Mouse (Mus musculus) hindbrain, embryonic 13.5 days (tissue): Measurements from ENCODE around the gene Csde1. TPM values are rescaled to one million over a fixed set of nuclear protein-coding genes. Genes with fewer than 3 reads are reported as not detected.
A peak's percentile ranks its signal among the peaks of the same experiment; 100 is the strongest.

Source experiments
- ATAC-seq: fragments of 200-750 bp; cut with Nextera tagmentation; 2 replicates; pipeline ENCODE4 v1.8.0; 2017; ENCODE audit warnings: moderate TSS enrichment; ENCODE audit not compliant: low FRiP score
- H3K27ac ChIP-seq: fragments of 300-500 bp; sonication (generic); 2 replicates; pipeline ENCODE4 v1.5.1; 2015; ENCODE audit warnings: inconsistent platforms, mild to moderate bottlenecking, moderate library complexity
- H3K27me3 ChIP-seq: fragments of 300-500 bp; sonication (generic); 2 replicates; pipeline ENCODE4 v1.6.1; 2015; ENCODE audit warnings: mild to moderate bottlenecking, inconsistent platforms
- H3K36me3 ChIP-seq: fragments of 300-500 bp; sonication (generic); 2 replicates; pipeline ENCODE4 v1.6.1; 2015; ENCODE audit warnings: mild to moderate bottlenecking, inconsistent platforms
- H3K4me1 ChIP-seq: fragments of 300-500 bp; sonication (generic); replicated peaks from 2 replicates; pipeline ENCODE4 v1.6.1; 2015; ENCODE audit warnings: inconsistent platforms
- H3K4me2 ChIP-seq: fragments of 300-500 bp; sonication (generic); 2 replicates; pipeline ENCODE4 v1.6.1; 2015; ENCODE audit warnings: inconsistent platforms, mild to moderate bottlenecking, moderate library complexity
- H3K4me3 ChIP-seq: fragments of 300-500 bp; sonication (generic); 2 replicates; pipeline ENCODE4 v1.5.1; 2015; ENCODE audit warnings: mild to moderate bottlenecking, inconsistent platforms
- H3K9ac ChIP-seq: fragments of 300-500 bp; sonication (generic); 2 replicates; pipeline ENCODE4 v1.6.1; 2015; ENCODE audit warnings: mild to moderate bottlenecking, inconsistent platforms
- H3K9me3 ChIP-seq: fragments of 300-500 bp; sonication (generic); 2 replicates; pipeline ENCODE4 v1.6.1; 2016; ENCODE audit warnings: inconsistent platforms
- WGBS: fragments of 180-500 bp; shearing (Covaris S2); methylation state at CpG from one replicate; pipeline ENCODE4 v1.1.7; 2015; 5-methylcytosine and 5-hydroxymethylcytosine counted together
- polyA plus RNA-seq: library from polyadenylated mRNA; unstranded; fragments of >200 nt; fragmentation: Nextera tagmentation; extraction: Ambion mirVana; gene quantifications from 2 replicates; pipeline ENCODE4 v1.2.1, GENCODE M21; 2015

The Csde1 gene
- 448 and 460 TPM in 2 replicates for polyA plus RNA-seq

- Histone ChIP-seq H3K4me2 (peak within 1 kb of the TSS; percentile 74), H3K27me3 (no peaks in the 10 kb centered on the region), H3K36me3 (no peaks in the 10 kb centered on the region), H3K4me3 (peak within 1 kb of the TSS; percentile 85), H3K4me1 (peaks cover 14% of the 10 kb centered on the region), H3K9ac (peak within 1 kb of the TSS; percentile 96), H3K27ac (peak within 1 kb of the TSS; percentile 98), H3K9me3 (no peaks in the 10 kb centered on the region)
- under 1% methylated on average over 55 of the region's 55 CpGs for WGBS
- ATAC-seq = peak; percentile 96
Observed at GRCm38 (mm10) chr3:103020249-103020942, at the start of gene Csde1. Csde1 (plus strand) TSS chr3:103020426.

GRCm38 (mm10) chr3:102970508-102970907, 49.7 kb upstream of the Csde1 start:
- ATAC-seq = no peak
- H3K27ac ChIP-seq = no peak overlapping the region
- no peak overlapping the region for H3K4me2 ChIP-seq
- peaks cover 5% of the 10 kb centered on the region for H3K4me1 ChIP-seq
- H3K9ac ChIP-seq = no peak overlapping the region
- H3K27me3 ChIP-seq = no peaks in the 10 kb centered on the region
- WGBS = 85% methylated on average over 3 of the region's 3 CpGs
- no peaks in the 10 kb centered on the region for H3K9me3 ChIP-seq
- H3K36me3 ChIP-seq = no peaks in the 10 kb centered on the region
- no peak overlapping the region for H3K4me3 ChIP-seq

GRCm38 (mm10) chr3:102976906-102977305, 43.3 kb upstream of the Csde1 start:
- Histone ChIP-seq H3K4me3 (no peak overlapping the region), H3K4me1 (peaks cover 8% of the 10 kb centered on the region), H3K27ac (no peak overlapping the region), H3K27me3 (no peaks in the 10 kb centered on the region), H3K36me3 (no peaks in the 10 kb centered on the region), H3K9ac (no peak overlapping the region), H3K4me2 (no peak overlapping the region), H3K9me3 (no peaks in the 10 kb centered on the region)
- WGBS = 86% methylated on average over 4 of the region's 4 CpGs
- no peak for ATAC-seq

GRCm38 (mm10) chr3:102979550-102980348, 40.5 kb upstream of the Csde1 start:
- Histone ChIP-seq H3K9ac (peak overlapping the region; percentile 62), H3K4me3 (peak overlapping the region; percentile 25), H3K9me3 (no peaks in the 10 kb centered on the region), H3K27ac (peak overlapping the region; percentile 90), H3K4me2 (peak overlapping the region; percentile 51), H3K36me3 (no peaks in the 10 kb centered on the region), H3K4me1 (peaks cover 8% of the 10 kb centered on the region), H3K27me3 (no peaks in the 10 kb centered on the region)
- WGBS = 15% methylated on average over 10 of the region's 10 CpGs
- ATAC-seq = peak; percentile 98

- no peak for ATAC-seq
- Histone ChIP-seq H3K9me3 (no peaks in the 10 kb centered on the region), H3K36me3 (no peaks in the 10 kb centered on the region), H3K4me1 (peaks cover 8% of the 10 kb centered on the region), H3K4me3 (peak overlapping the region; percentile 25), H3K27me3 (no peaks in the 10 kb centered on the region), H3K9ac (peak overlapping the region; percentile 62; the same call in 1 of the 2 replicates), H3K4me2 (peak overlapping the region; percentile 51), H3K27ac (peak overlapping the region; percentile 90)
- WGBS = 24% methylated on average over 3 of the region's 3 CpGs
Observed at GRCm38 (mm10) chr3:102980349-102980736, 39.9 kb upstream of the Csde1 start.

GRCm38 (mm10) chr3:102991041-102991440, 29.2 kb upstream of the Csde1 start:
- H3K4me1 ChIP-seq = peaks cover under 1% of the 10 kb centered on the region; the same call in 1 of the 2 replicates
- no peaks in the 10 kb centered on the region for H3K36me3 ChIP-seq
- H3K9me3 ChIP-seq = no peaks in the 10 kb centered on the region
- no peak overlapping the region for H3K27ac ChIP-seq
- no peak overlapping the region for H3K4me2 ChIP-seq
- H3K4me3 ChIP-seq = no peak overlapping the region
- H3K9ac ChIP-seq = no peak overlapping the region
- H3K27me3 ChIP-seq = no peaks in the 10 kb centered on the region
- no peak for ATAC-seq
- WGBS = 78% methylated on average over 8 of the region's 8 CpGs

- H3K9ac ChIP-seq = no peak overlapping the region
- H3K9me3 ChIP-seq = no peaks in the 10 kb centered on the region
- 0 out of 2 replicates have a peak, but pooled peaks cover 6% of the 10 kb centered on the region for H3K36me3 ChIP-seq
- H3K4me3 ChIP-seq = no peak overlapping the region
- 46% methylated on average over 3 of the region's 3 CpGs for WGBS
- ATAC-seq = no peak
- no peaks in the 10 kb centered on the region for H3K27me3 ChIP-seq
- H3K4me1 ChIP-seq = peaks cover 18% of the 10 kb centered on the region
- no peak overlapping the region for H3K4me2 ChIP-seq
- no peak overlapping the region for H3K27ac ChIP-seq
Observed at GRCm38 (mm10) chr3:102992936-102993335, 27.3 kb upstream of the Csde1 start.

GRCm38 (mm10) chr3:102995233-102995604, 25.0 kb upstream of the Csde1 start:
- Histone ChIP-seq H3K27ac (peak overlapping the region; percentile 94), H3K4me1 (peaks cover 18% of the 10 kb centered on the region), H3K9me3 (0 out of 2 replicates have a peak, but pooled peaks cover 4% of the 10 kb centered on the region), H3K27me3 (no peaks in the 10 kb centered on the region), H3K4me2 (peak overlapping the region; percentile 64), H3K9ac (peak overlapping the region; percentile 89), H3K4me3 (peak overlapping the region; percentile 76), H3K36me3 (peaks cover 29% of the 10 kb centered on the region)
- 54% methylated on average over 7 of the region's 7 CpGs for whole genome bisulfite sequencing
- peak; percentile 31; the same call in 1 of the 2 replicates for ATAC-seq

- H3K27ac ChIP-seq = peak within 1 kb of the TSS; percentile 94
- H3K9ac ChIP-seq = peak within 1 kb of the TSS; percentile 89
- WGBS = under 1% methylated on average over 57 of the region's 60 CpGs
- no peaks in the 10 kb centered on the region for H3K27me3 ChIP-seq
- peak within 1 kb of the TSS; percentile 76 for H3K4me3 ChIP-seq
- H3K9me3 ChIP-seq = 0 out of 2 replicates have a peak, but pooled peaks cover 4% of the 10 kb centered on the region
- peaks cover 18% of the 10 kb centered on the region for H3K4me1 ChIP-seq
- H3K4me2 ChIP-seq = peak within 1 kb of the TSS; percentile 64
- ATAC-seq = peak; percentile 99
- peaks cover 34% of the 10 kb centered on the region for H3K36me3 ChIP-seq
Observed at GRCm38 (mm10) chr3:102995605-102996321, 24.5 kb upstream of the Csde1 start, which contains the start of gene Sike1. Sike1 (plus strand) TSS chr3:102995708.

- Histone ChIP-seq H3K27ac (no peak overlapping the region), H3K27me3 (no peaks in the 10 kb centered on the region), H3K4me1 (peaks cover 18% of the 10 kb centered on the region), H3K4me3 (peak overlapping the region; percentile 76), H3K9me3 (0 out of 2 replicates have a peak, but pooled peaks cover 4% of the 10 kb centered on the region), H3K36me3 (peaks cover 43% of the 10 kb centered on the region), H3K9ac (no peak overlapping the region), H3K4me2 (peak overlapping the region; percentile 64; the same call in 1 of the 2 replicates)
- WGBS = 80% methylated on average over 10 of the region's 10 CpGs
- no peak for ATAC-seq
Observed at GRCm38 (mm10) chr3:102997036-102997435, 23.2 kb upstream of the Csde1 start.

GRCm38 (mm10) chr3:102997591-102997990, 22.6 kb upstream of the Csde1 start:
- ATAC-seq = no peak
- 0 out of 2 replicates have a peak overlapping the region, but pooled peaks have one; percentile 13 for H3K9ac ChIP-seq
- H3K4me3 ChIP-seq = no peak overlapping the region
- peaks cover 48% of the 10 kb centered on the region for H3K36me3 ChIP-seq
- H3K9me3 ChIP-seq = 0 out of 2 replicates have a peak, but pooled peaks cover 4% of the 10 kb centered on the region
- no peak overlapping the region for H3K27ac ChIP-seq
- WGBS = 96% methylated on average over 3 of the region's 3 CpGs
- peaks cover 18% of the 10 kb centered on the region for H3K4me1 ChIP-seq
- 0 out of 2 replicates have a peak overlapping the region, but pooled peaks have one; percentile 64 for H3K4me2 ChIP-seq
- H3K27me3 ChIP-seq = no peaks in the 10 kb centered on the region
